ENCODE assay signal across 24 mouse cellular contexts in genomic region chr10:21350531-21351515, GRCm38 (mm10). TPM values are rescaled to one million over a fixed set of nuclear protein-coding genes. Genes with fewer than 3 reads are reported as not detected.
A peak's percentile ranks its signal among the peaks of the same experiment; 100 is the strongest.
DNase-seq lines count a peak whose midpoint lies in the region; ATAC-seq lines count a peak whose summit lies in the region.
"Had no signal": no experiment of that assay in that cellular context is flagged by ENCODE, and none has a peak within 500 bp of the region (broad histone marks: within the 10 kb centered on the region; RNA-seq: fewer than 3 reads in every experiment).

No protein-coding gene starts in this region.

- DNase-seq in heart, adult 11 months: peak; percentile 79
- DNase-seq in heart, embryonic 10.5 days (ENCODE audit: low spot score): no peak
- DNase-seq in hindbrain, embryonic 10.5 days (ENCODE audit: low spot score): no peak
- DNase-seq in right cerebral cortex, postnatal 14 days: no peak
- DNase-seq in cerebellum, adult 18-20 months: no peak
- DNase-seq: adrenal gland, postnatal 14 days; B cell, adult 2 months; cerebellum, adult 11 months; cerebellum, adult 9-10 months; cerebellum, postnatal 36 days; gastrocnemius, postnatal 10 days; heart, adult 2 months; heart, postnatal 36 days had no signal

- no peaks in the 10 kb centered on the region for H3K9me3 ChIP-seq in heart, embryonic 10.5 days
- H3K9me3 ChIP-seq in liver, embryonic 12.5 days (replicated peaks): no peaks in the 10 kb centered on the region
- H3K9me3 ChIP-seq in liver, embryonic 16.5 days (replicated peaks; ENCODE audit: control insufficient read depth, low read length): no peaks in the 10 kb centered on the region
- no peaks in the 10 kb centered on the region for H3K9me3 ChIP-seq in hindbrain, embryonic 10.5 days
- H3K9me3 ChIP-seq: embryonic facial prominence, embryonic 13.5 days; forebrain, embryonic 12.5 days; G1E; heart, embryonic 12.5 days; hindbrain, embryonic 12.5 days had no signal

- no peak overlapping the region; the same call in 1 of the 2 replicates for H3K9ac ChIP-seq in liver, embryonic 12.5 days
- H3K9ac ChIP-seq in liver, embryonic 16.5 days (ENCODE audit: low read depth, low read length): no peak overlapping the region
- H3K9ac ChIP-seq: embryonic facial prominence, embryonic 13.5 days; forebrain, embryonic 12.5 days; heart, embryonic 12.5 days; hindbrain, embryonic 12.5 days had no signal

- H3K4me1 ChIP-seq in heart, embryonic 10.5 days: no peaks in the 10 kb centered on the region
- peaks cover 34% of the 10 kb centered on the region for H3K4me1 ChIP-seq in liver, embryonic 12.5 days
- peaks cover 16% of the 10 kb centered on the region for H3K4me1 ChIP-seq in liver, embryonic 16.5 days (ENCODE audit: control insufficient read depth, low read depth, low read length)
- H3K4me1 ChIP-seq in hindbrain, embryonic 10.5 days (replicated peaks): no peaks in the 10 kb centered on the region
- H3K4me1 ChIP-seq: embryonic facial prominence, embryonic 13.5 days; forebrain, embryonic 12.5 days; heart, embryonic 12.5 days; hindbrain, embryonic 12.5 days had no signal

- peaks cover 63% of the 10 kb centered on the region for H3K36me3 ChIP-seq in heart, embryonic 10.5 days
- peaks cover 80% of the 10 kb centered on the region for H3K36me3 ChIP-seq in liver, embryonic 12.5 days
- peaks cover 22% of the 10 kb centered on the region for H3K36me3 ChIP-seq in liver, embryonic 16.5 days (ENCODE audit: control insufficient read depth, insufficient read depth)
- H3K36me3 ChIP-seq in hindbrain, embryonic 10.5 days: peaks cover 80% of the 10 kb centered on the region

- H3K27ac ChIP-seq in heart, embryonic 10.5 days: no peak overlapping the region
- H3K27ac ChIP-seq in liver, embryonic 12.5 days: peak overlapping the region; percentile 68
- no peak overlapping the region for H3K27ac ChIP-seq in liver, embryonic 16.5 days (ENCODE audit: low read length)
- no peak overlapping the region for H3K27ac ChIP-seq in hindbrain, embryonic 10.5 days
- H3K27ac ChIP-seq: embryonic facial prominence, embryonic 13.5 days; forebrain, embryonic 12.5 days; heart, adult 2 months; hindbrain, embryonic 12.5 days had no signal

- ATAC-seq in liver, embryonic 12.5 days: peak; percentile 76
- ATAC-seq in liver, embryonic 16.5 days (ENCODE audit: low read depth): peak; percentile 50
- ATAC-seq: CD4-positive, CD25-positive, alpha-beta regulatory T cell, adult 4 months; forebrain, embryonic 16.5 days; hindbrain, embryonic 16.5 days; inflammation-experienced regulatory T-cells, adult 6 months had no signal

- H3K4me2 ChIP-seq in liver, embryonic 12.5 days: peak overlapping the region; percentile 32
- no peak overlapping the region for H3K4me2 ChIP-seq in liver, embryonic 16.5 days (ENCODE audit: low read depth, low read length)
- H3K4me2 ChIP-seq: embryonic facial prominence, embryonic 13.5 days; forebrain, embryonic 12.5 days; heart, embryonic 12.5 days; hindbrain, embryonic 12.5 days had no signal

- H3K27me3 ChIP-seq in heart, embryonic 10.5 days (ENCODE audit: insufficient read depth, poor library complexity, severe bottlenecking): no peaks in the 10 kb centered on the region
- no peaks in the 10 kb centered on the region for H3K27me3 ChIP-seq in liver, embryonic 12.5 days (replicated peaks)
- no peaks in the 10 kb centered on the region for H3K27me3 ChIP-seq in liver, embryonic 16.5 days (ENCODE audit: control insufficient read depth, insufficient read depth, low read depth, low read length)
- H3K27me3 ChIP-seq in hindbrain, embryonic 10.5 days (ENCODE audit: insufficient read depth, poor library complexity, severe bottlenecking): no peaks in the 10 kb centered on the region
- H3K27me3 ChIP-seq: embryonic facial prominence, embryonic 13.5 days; forebrain, embryonic 12.5 days; heart, embryonic 12.5 days; hindbrain, embryonic 12.5 days had no signal

- whole genome bisulfite sequencing in heart, embryonic 10.5 days: 90% methylated on average over 11 of the region's 11 CpGs
- 74% methylated on average over 11 of the region's 11 CpGs for WGBS in liver, embryonic 12.5 days (ENCODE audit: insufficient replicate concordance)
- WGBS in liver, embryonic 16.5 days (ENCODE audit: insufficient replicate concordance): 74% methylated on average over 11 of the region's 11 CpGs
- WGBS in hindbrain, embryonic 10.5 days: 92% methylated on average over 11 of the region's 11 CpGs

- no peak overlapping the region for H3K4me3 ChIP-seq in heart, embryonic 10.5 days
- no peak overlapping the region for H3K4me3 ChIP-seq in liver, embryonic 12.5 days
- no peak overlapping the region for H3K4me3 ChIP-seq in liver, embryonic 16.5 days (ENCODE audit: low read depth, low read length)
- no peak overlapping the region for H3K4me3 ChIP-seq in hindbrain, embryonic 10.5 days
- H3K4me3 ChIP-seq: embryonic facial prominence, embryonic 13.5 days; forebrain, embryonic 12.5 days; heart, adult 2 months; heart, embryonic 12.5 days; hindbrain, embryonic 12.5 days had no signal

RNA-seq across cellular contexts. Expression of gene Aldh8a1, which starts 26.3 kb away (rescaled TPM):
- polyA plus RNA-seq in heart, embryonic 10.5 days (2016; fragmentation: Nextera tagmentation; extraction: Ambion mirVana): 0.10 and 0.19 TPM in 2 replicates
- polyA plus RNA-seq in liver, embryonic 12.5 days (2016; fragmentation: Nextera tagmentation; extraction: Ambion mirVana): 5.1 and 5.6 TPM in 2 replicates
- polyA plus RNA-seq in liver, embryonic 16.5 days (2015; fragmentation: Nextera tagmentation; extraction: Ambion mirVana): 42.7 and 48.6 TPM in 2 replicates
- polyA plus RNA-seq in hindbrain, embryonic 10.5 days (2016; fragmentation: Nextera tagmentation; extraction: Ambion mirVana): 0.09 and 0.11 TPM in 2 replicates
- polyA plus RNA-seq: CD4-positive, CD25-positive, alpha-beta regulatory T cell, adult 4 months; embryonic facial prominence, embryonic 13.5 days; forebrain, embryonic 12.5 days; forebrain, embryonic 16.5 days; G1E; heart, adult 2 months; inflammation-experienced regulatory T-cells, adult 6 months had no signal

RNA-seq across cellular contexts. Expression of gene Hbs1l, which starts 55.0 kb away (rescaled TPM):
- 92.2 and 95.8 TPM in 2 replicates for polyA plus RNA-seq in heart, embryonic 10.5 days (2016; fragmentation: Nextera tagmentation; extraction: Ambion mirVana)
- polyA plus RNA-seq in liver, embryonic 12.5 days (2016; fragmentation: Nextera tagmentation; extraction: Ambion mirVana): 89.2 and 89.3 TPM in 2 replicates
- polyA plus RNA-seq in liver, embryonic 16.5 days (2015; fragmentation: Nextera tagmentation; extraction: Ambion mirVana): 58.7 and 63.2 TPM in 2 replicates
- 114 and 124 TPM in 2 replicates for polyA plus RNA-seq in hindbrain, embryonic 10.5 days (2016; fragmentation: Nextera tagmentation; extraction: Ambion mirVana)
